In genomic region chr11:59483212-59483611, GRCm38 (mm10) we compare ENCODE assay signal across 9 mouse cellular contexts. TPM values are rescaled to one million over a fixed set of nuclear protein-coding genes. Genes with fewer than 3 reads are reported as not detected.
DNase-seq lines count a peak whose midpoint lies in the region; ATAC-seq and TF ChIP-seq lines count a peak whose summit lies in the region.
"Had no signal": no experiment of that assay in that cellular context is flagged by ENCODE, and none has a peak within 500 bp of the region (broad histone marks: within the 10 kb centered on the region; RNA-seq: fewer than 3 reads in every experiment).

No protein-coding gene starts in this region.

- no peak for ATAC-seq in kidney, embryonic 14.5 days (ENCODE audit: low FRiP score, low TSS enrichment)

- H3K27me3 ChIP-seq in kidney, embryonic 14.5 days (ENCODE audit: control insufficient read depth, insufficient read depth, low read length) = no peaks in the 10 kb centered on the region
- peaks cover 6% of the 10 kb centered on the region for H3K27me3 ChIP-seq in CH12.LX (replicated peaks)
- H3K27me3 ChIP-seq in splenic B cell, adult 2 months (ENCODE audit: control insufficient read depth, insufficient read depth, low read length, poor library complexity, severe bottlenecking) = no peaks in the 10 kb centered on the region
- H3K27me3 ChIP-seq: lung, embryonic 15.5 days; stomach, embryonic 15.5 days had no signal

- TF ChIP-seq CTCF in CH12.LX (conservative IDR thresholded peaks at IDR 0.05 in 1 of 2, IDR thresholded peaks at IDR 0.05 in 1 of 2; ENCODE audit: low read depth in 2 of 2, low read length in 2 of 2) = peak; percentile 36 to 91; a peak in 3 of 4 replicates

- no peak overlapping the region for H3K4me3 ChIP-seq in kidney, embryonic 14.5 days (ENCODE audit: low read length)
- no peak overlapping the region for H3K4me3 ChIP-seq in CH12.LX (replicated peaks in 1 of 3; ENCODE audit: low read depth in 2 of 3, low read length in 2 of 3, poor library complexity in 1 of 3)
- H3K4me3 ChIP-seq: lung, embryonic 15.5 days; stomach, embryonic 15.5 days had no signal

- TF ChIP-seq POLR2A in CH12.LX (IDR thresholded peaks at IDR 0.05; ENCODE audit: low read depth, low read length) = no peak

- no peak overlapping the region for H3K27ac ChIP-seq in kidney, embryonic 14.5 days (ENCODE audit: low read depth, low read length)
- no peak overlapping the region for H3K27ac ChIP-seq in CH12.LX (ENCODE audit: insufficient read depth, low read depth)
- H3K27ac ChIP-seq: lung, embryonic 15.5 days; stomach, embryonic 15.5 days had no signal

- dilution Hi-C loops in CH12.LX (cut with MboI; ENCODE audit: extremely low pct_ligation_motif_present, extremely low pct_unique_long_range_greater_than_20kb, low sequenced_read_pairs) = no loop called here

- peak; percentile 94 for TF ChIP-seq RAD21 in CH12.LX (IDR thresholded peaks at IDR 0.05; ENCODE audit: low read depth, low read length)

- TF ChIP-seq EP300 in CH12.LX (IDR thresholded peaks at IDR 0.05; ENCODE audit: low read length) = no peak

- no peak overlapping the region for H3K9ac ChIP-seq in kidney, embryonic 14.5 days (ENCODE audit: low read depth, low read length)
- no peak overlapping the region for H3K9ac ChIP-seq in CH12.LX (ENCODE audit: insufficient read depth, low read depth)
- H3K9ac ChIP-seq: lung, embryonic 15.5 days; stomach, embryonic 15.5 days had no signal

- in situ Hi-C loops in CH12.LX (cut with MboI; ENCODE audit: low pct_ligation_motif_present, low pct_unique_long_range_greater_than_20kb, low sequenced_read_pairs) = loop anchor here (5.0 kb wide), 2 partner anchors 46 to 171 kb away; no protein-coding TSS in a partner anchor

- 10% methylated on average over 2 of the region's 2 CpGs for WGBS in kidney, embryonic 14.5 days

- no peaks in the 10 kb centered on the region for H3K4me1 ChIP-seq in kidney, embryonic 14.5 days (ENCODE audit: control insufficient read depth, insufficient read depth, low read length)
- no peaks in the 10 kb centered on the region for H3K4me1 ChIP-seq in CH12.LX (ENCODE audit: control insufficient read depth in 1 of 2, insufficient read depth in 2 of 2)
- H3K4me1 ChIP-seq: lung, embryonic 15.5 days; stomach, embryonic 15.5 days had no signal

- no peaks in the 10 kb centered on the region for H3K79me2 ChIP-seq in CH12.LX (replicated peaks; ENCODE audit: control insufficient read depth, extremely low read depth, insufficient read depth, poor library complexity, severe bottlenecking)

- H3K36me3 ChIP-seq in kidney, embryonic 14.5 days (ENCODE audit: control insufficient read depth, insufficient read depth, low read length) = peaks cover 32% of the 10 kb centered on the region
- peaks cover 24 to 36% of the 10 kb centered on the region in 2 experiments for H3K36me3 ChIP-seq in CH12.LX (replicated peaks in 1 of 2; ENCODE audit: control insufficient read depth in 1 of 2, insufficient read depth in 1 of 2, low read length in 1 of 2)
- no peaks in the 10 kb centered on the region; the same call in 1 of the 2 replicates for H3K36me3 ChIP-seq in splenic B cell, adult 2 months (ENCODE audit: control insufficient read depth, insufficient read depth, low read length, poor library complexity, severe bottlenecking)

- no peaks in the 10 kb centered on the region for H3K9me3 ChIP-seq in kidney, embryonic 14.5 days (ENCODE audit: control insufficient read depth, low read length)
- H3K9me3 ChIP-seq in CH12.LX (replicated peaks; ENCODE audit: low read length) = no peaks in the 10 kb centered on the region
- H3K9me3 ChIP-seq: lung, embryonic 15.5 days; stomach, embryonic 15.5 days had no signal

- peak; percentile 42 to 60 for DNase-seq in kidney, adult 8-10 months
- peak; percentile 65 for DNase-seq in CH12.LX (ENCODE audit: extremely low read depth)
- DNase-seq in Muller cell, postnatal 12 days (ENCODE audit: inconsistent ontology term) = peak; percentile 69
- peak; percentile 71 for DNase-seq in embryo, embryonic 11 days
- DNase-seq in layer of hippocampus, postnatal 25 days (ENCODE audit: extremely low spot score in 1 of 2, low spot score in 1 of 2) = peak; percentile 32 to 68
- peak; percentile 68 for DNase-seq in splenic B cell, adult 2 months (ENCODE audit: low read depth, low spot score)

- no peak overlapping the region for H3K4me2 ChIP-seq in kidney, embryonic 14.5 days (replicated peaks; ENCODE audit: low read depth, low read length)
- H3K4me2 ChIP-seq in CH12.LX (ENCODE audit: insufficient read depth, low read depth, poor library complexity, severe bottlenecking) = no peak overlapping the region
- H3K4me2 ChIP-seq: lung, embryonic 15.5 days; stomach, embryonic 15.5 days had no signal

TF ChIP-seq in CH12.LX, 34 proteins besides CTCF, POLR2A, EP300 and RAD21:
- TF ChIP-seq SMC3 (IDR thresholded peaks at IDR 0.05; ENCODE audit: low read depth, low read length) = peak; percentile 84
- no peak for TF ChIP-seq MYC (IDR thresholded peaks at IDR 0.05; ENCODE audit: low read depth, low read length)
- TF ChIP-seq MEF2A (IDR thresholded peaks at IDR 0.05; ENCODE audit: borderline replicate concordance, low read depth, low read length) = no peak
- no peak for TF ChIP-seq MXI1 (IDR thresholded peaks at IDR 0.05; ENCODE audit: low read depth, low read length)
- 0 out of 2 replicates have a peak, but pooled peaks have one; percentile 39 for TF ChIP-seq MAZ (IDR thresholded peaks at IDR 0.05; ENCODE audit: low read depth, low read length)
- peak; percentile 67; the same call in 1 of the 2 replicates for TF ChIP-seq ZC3H11A (IDR thresholded peaks at IDR 0.05; ENCODE audit: low read depth, low read length)
TF ChIP-seq in CH12.LX: peak in this region for 3.

RNA-seq across cellular contexts. Expression of gene Zfp867, which starts 10.9 kb away (rescaled TPM):
- 9.9 and 10.3 TPM in 2 replicates for polyA plus RNA-seq in kidney, embryonic 14.5 days (2014; fragmentation: Nextera tagmentation; extraction: Ambion mirVana)
- 4.1 and 4.9 TPM in 2 replicates for total RNA-seq in CH12.LX (2012; rRNA removed)
- total RNA-seq in CH12.LX (2014; rRNA removed) = 7.1 and 7.2 TPM in 2 replicates
- polyA plus RNA-seq in CH12.LX (2012; ENCODE audit: insufficient read length, low read depth) = 4.6 and 5.6 TPM in 2 replicates
- 1 to 10 TPM; 3.7 to 4.2 TPM for total RNA-seq in layer of hippocampus, postnatal 25 days (2021)

RNA-seq across cellular contexts. Expression of gene Snap47, which starts 32.2 kb away (rescaled TPM):
- polyA plus RNA-seq in kidney, embryonic 14.5 days (2014; fragmentation: Nextera tagmentation; extraction: Ambion mirVana) = 98.4 and 108 TPM in 2 replicates
- total RNA-seq in CH12.LX (2012; rRNA removed) (81.8 and 101 TPM in 2 replicates), CH12.LX (2014; rRNA removed) (101 and 102 TPM in 2 replicates)
- 93.9 and 95.9 TPM in 2 replicates for polyA plus RNA-seq in CH12.LX (2012; ENCODE audit: insufficient read length, low read depth)
- total RNA-seq in layer of hippocampus, postnatal 25 days (2021) = 100 to 1,000 TPM; 345 to 382 TPM

RNA-seq across cellular contexts. Expression of gene Jmjd4, which starts 33.4 kb away (rescaled TPM):
- polyA plus RNA-seq in kidney, embryonic 14.5 days (2014; fragmentation: Nextera tagmentation; extraction: Ambion mirVana) = 10.2 and 15.1 TPM in 2 replicates
- total RNA-seq in CH12.LX (2012; rRNA removed) = 10.2 and 14.0 TPM in 2 replicates
- total RNA-seq in CH12.LX (2014; rRNA removed) = 9.5 and 9.6 TPM in 2 replicates
- 14.3 and 15.7 TPM in 2 replicates for polyA plus RNA-seq in CH12.LX (2012; ENCODE audit: insufficient read length, low read depth)
- total RNA-seq in layer of hippocampus, postnatal 25 days (2021) = 10 to 100 TPM; 25.3 to 27.0 TPM

RNA-seq across cellular contexts. Expression of gene Zkscan17, which starts 43.3 kb away (rescaled TPM):
- 17.9 and 27.4 TPM in 2 replicates for polyA plus RNA-seq in kidney, embryonic 14.5 days (2014; fragmentation: Nextera tagmentation; extraction: Ambion mirVana)
- 30.6 and 49.9 TPM in 2 replicates for total RNA-seq in CH12.LX (2012; rRNA removed)
- 8.9 and 9.8 TPM in 2 replicates for total RNA-seq in CH12.LX (2014; rRNA removed)
- 31.5 and 36.8 TPM in 2 replicates for polyA plus RNA-seq in CH12.LX (2012; ENCODE audit: insufficient read length, low read depth)
- total RNA-seq in layer of hippocampus, postnatal 25 days (2021) = 1 to 10 TPM; 7.9 to 9.1 TPM

RNA-seq across cellular contexts. Expression of gene Nlrp3, which starts 58.2 kb away (rescaled TPM):
- 0.10 and 0.22 TPM in 2 replicates for polyA plus RNA-seq in kidney, embryonic 14.5 days (2014; fragmentation: Nextera tagmentation; extraction: Ambion mirVana)
- total RNA-seq in CH12.LX (2012; rRNA removed) (0.04 TPM in 1 of 2 replicates, not detected in the other), CH12.LX (2014; rRNA removed) (not detected in 2 replicates)
- not detected in 2 replicates for polyA plus RNA-seq in CH12.LX (2012; ENCODE audit: insufficient read length, low read depth)
- under 1 TPM; 0.64 to 0.92 TPM for total RNA-seq in layer of hippocampus, postnatal 25 days (2021)
